Mouse (Mus musculus) forebrain, postnatal 0 days (tissue): ENCODE results near the gene Eif3d. TPM values are rescaled to one million over a fixed set of nuclear protein-coding genes. Genes with fewer than 3 reads are reported as not detected.
A peak's percentile ranks its signal among the peaks of the same experiment; 100 is the strongest.

Experiments
- ATAC-seq: fragments of 200-750 bp; cut with Nextera tagmentation; 2 replicates; pipeline ENCODE4 v1.8.0; 2017; ENCODE audit warnings: mild to moderate bottlenecking, moderate library complexity
- DNase-seq: peaks from one replicate; pipeline ENCODE4 v3.0.0-alpha.2; 2015
- H3K27ac ChIP-seq: fragments of 300-500 bp; sonication (generic); 2 replicates; pipeline ENCODE4 v1.5.1; 2014; ENCODE audit warnings: low read depth, mild to moderate bottlenecking, antibody characterized with exemption, low read length, moderate library complexity, mixed read lengths
- H3K27me3 ChIP-seq: fragments of 300-500 bp; sonication (generic); 2 replicates; pipeline ENCODE4 v1.6.1; 2014; ENCODE audit warnings: mild to moderate bottlenecking, low read length, mixed read lengths; ENCODE audit not compliant: insufficient read depth
- H3K36me3 ChIP-seq: fragments of 300-500 bp; sonication (generic); 2 replicates; pipeline ENCODE4 v1.6.1; 2014; ENCODE audit warnings: mild to moderate bottlenecking, moderate library complexity; ENCODE audit not compliant: insufficient read depth
- H3K4me1 ChIP-seq: fragments of 300-500 bp; sonication (generic); 2 replicates; pipeline ENCODE4 v1.6.1; 2014; ENCODE audit warnings: antibody characterized with exemption; ENCODE audit not compliant: insufficient read depth
- H3K4me2 ChIP-seq: fragments of 300-500 bp; sonication (generic); 2 replicates; pipeline ENCODE4 v1.6.1; 2014; ENCODE audit warnings: low read depth, mild to moderate bottlenecking, moderate library complexity
- H3K4me3 ChIP-seq: fragments of 300-500 bp; sonication (generic); 2 replicates; pipeline ENCODE4 v1.5.1; 2014; ENCODE audit warnings: low read depth, low read length, mixed read lengths
- H3K9ac ChIP-seq: fragments of 300-500 bp; sonication (generic); 2 replicates; pipeline ENCODE4 v1.6.1; 2014; ENCODE audit warnings: mild to moderate bottlenecking
- H3K9me3 ChIP-seq: fragments of 300-500 bp; sonication (generic); 2 replicates; pipeline ENCODE4 v1.6.1; 2016; ENCODE audit warnings: low read length
- CTCF ChIP-seq: sonication (generic); IDR thresholded peaks from 2 replicates; pipeline ENCODE4 v1.5.1; 2016; ENCODE audit warnings: antibody characterized with exemption, control low read depth, low read depth
- WGBS: fragments of 180-500 bp; shearing (Covaris S2); extraction: QIAGEN DNeasy Blood & Tissue Kit; methylation state at CpG from one replicate; pipeline ENCODE4 v1.1.7; 2014; 5-methylcytosine and 5-hydroxymethylcytosine counted together
- polyA plus RNA-seq: library from polyadenylated mRNA; unstranded; fragments of >200 nt; fragmentation: Nextera tagmentation; extraction: Ambion mirVana; gene quantifications from 2 replicates; pipeline ENCODE4 v1.2.1, GENCODE M21; 2015
- total RNA-seq: library from RNA; depleted of rRNA; stranded (reverse); fragments of >200 nt; gene quantifications from 2 replicates; pipeline ENCODE4 v1.2.3, GENCODE M21; 2014

The Eif3d gene
- total and polyA plus RNA-seq, 2 experiments from 2014 or later, result 165 to 167 TPM

DNA sequence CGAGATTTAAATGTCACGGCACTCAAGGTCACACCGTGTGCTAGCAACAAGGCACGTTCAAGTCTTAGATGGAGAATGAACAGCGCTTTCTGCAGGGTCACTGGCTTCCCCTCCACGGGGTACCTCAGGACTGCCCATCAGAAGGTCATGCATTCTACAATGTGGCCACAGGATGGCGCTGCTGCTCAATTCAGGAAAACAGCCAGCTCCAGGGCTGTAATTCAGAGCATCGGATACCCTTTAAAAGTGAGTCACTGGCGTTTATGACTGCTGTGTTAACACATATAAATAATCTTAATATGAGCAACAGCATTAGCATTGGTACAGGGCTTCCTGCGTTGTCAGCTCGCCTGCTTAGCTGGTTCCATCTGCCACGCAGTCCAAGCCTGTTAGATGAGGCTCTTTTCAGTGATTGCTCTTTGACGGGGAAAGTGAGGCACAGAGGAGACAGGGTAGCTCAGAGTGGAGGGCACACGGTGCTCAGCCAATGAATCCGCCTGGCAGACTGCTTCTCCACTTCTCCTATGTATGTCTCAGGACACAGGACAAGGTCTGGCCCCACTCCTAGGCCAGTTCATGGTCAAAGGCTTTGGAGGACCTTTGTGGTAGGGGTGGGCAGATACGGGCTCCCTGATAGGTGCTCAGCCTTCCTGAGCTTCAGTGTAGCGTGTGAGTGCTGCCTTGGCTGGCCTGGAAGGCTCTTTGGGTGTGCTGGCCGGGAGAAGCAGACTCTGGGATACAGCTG lies 11.8 kb upstream of the Eif3d start:
- 27% methylated on average over 18 of the region's 18 CpGs for WGBS
- no peak overlapping the region for H3K4me2 ChIP-seq
- ATAC-seq (peak; percentile 76), DNase-seq (peak; percentile 88)
- no peaks in the 10 kb centered on the region for H3K9me3 ChIP-seq
- H3K4me3 ChIP-seq, result no peak overlapping the region
- no peaks in the 10 kb centered on the region for H3K36me3 ChIP-seq
- no peak overlapping the region; the same call in 1 of the 2 replicates for H3K9ac ChIP-seq
- H3K27me3 ChIP-seq, result no peaks in the 10 kb centered on the region
- H3K27ac ChIP-seq, result no peak overlapping the region
- peak; percentile 97 for TF ChIP-seq CTCF
- H3K4me1 ChIP-seq, result no peaks in the 10 kb centered on the region

DNA sequence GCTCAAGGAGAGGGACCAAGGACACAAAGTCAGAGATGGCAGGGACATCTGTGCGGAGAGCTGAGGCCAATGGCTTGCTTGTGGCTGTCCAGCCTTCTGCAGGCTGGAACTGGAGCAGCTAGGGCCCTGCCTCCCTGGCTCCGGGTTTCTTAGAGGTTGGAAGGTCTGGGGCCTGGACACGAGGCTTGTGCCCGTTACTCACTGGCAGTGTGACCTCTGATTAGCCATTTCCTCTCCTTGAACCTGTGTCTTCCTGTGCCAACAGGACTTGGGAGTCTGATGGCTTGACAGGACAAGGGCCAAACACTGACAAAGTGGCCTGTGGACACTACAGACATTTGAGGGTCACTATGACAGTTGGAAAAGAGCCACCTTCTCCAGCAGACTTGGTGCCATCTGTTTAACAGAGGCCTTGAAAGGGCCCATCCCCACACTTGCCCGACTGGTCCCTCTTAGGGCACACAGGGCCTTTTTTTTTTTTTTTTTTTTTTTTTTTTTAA lies 10.6 kb upstream of the Eif3d start:
- Histone ChIP-seq H3K36me3 (no peaks in the 10 kb centered on the region), H3K9me3 (no peaks in the 10 kb centered on the region), H3K4me2 (no peak overlapping the region), H3K4me3 (no peak overlapping the region), H3K4me1 (no peaks in the 10 kb centered on the region), H3K9ac (no peak overlapping the region), H3K27me3 (no peaks in the 10 kb centered on the region), H3K27ac (no peak overlapping the region)
- no peak for DNase-seq
- no peak for TF ChIP-seq CTCF
- ATAC-seq, result no peak
- WGBS, result 67% methylated on average over 5 of the region's 5 CpGs

DNA sequence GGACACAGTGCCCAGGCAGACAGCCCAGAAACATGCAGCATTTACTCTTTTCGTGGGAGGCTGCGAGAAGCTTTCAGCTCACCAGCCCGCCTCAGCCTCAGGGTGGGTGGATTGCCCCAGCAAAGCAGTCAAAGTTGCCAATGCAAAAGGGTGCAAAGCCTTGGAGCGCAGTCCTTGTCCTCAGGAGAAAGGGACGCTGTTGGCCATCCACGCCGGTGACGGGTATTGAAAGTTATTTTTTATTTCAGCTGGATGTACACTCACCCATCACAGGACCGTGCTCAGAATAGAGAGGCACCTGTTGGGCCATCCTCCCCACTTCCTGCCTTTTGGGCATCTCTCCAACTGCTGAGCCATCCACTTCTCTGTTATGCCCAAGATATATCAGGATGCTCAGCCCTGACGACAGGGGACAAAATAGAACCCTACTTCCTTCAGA lies 8.8 kb upstream of the Eif3d start:
- 83% methylated on average over 10 of the region's 10 CpGs for WGBS
- Histone ChIP-seq H3K9me3 (no peaks in the 10 kb centered on the region), H3K4me3 (no peak overlapping the region), H3K9ac (no peak overlapping the region), H3K27me3 (no peaks in the 10 kb centered on the region), H3K4me2 (no peak overlapping the region), H3K4me1 (no peaks in the 10 kb centered on the region), H3K27ac (no peak overlapping the region), H3K36me3 (no peaks in the 10 kb centered on the region)
- no peak for TF ChIP-seq CTCF
- DNase-seq (no peak), ATAC-seq (no peak)

DNA sequence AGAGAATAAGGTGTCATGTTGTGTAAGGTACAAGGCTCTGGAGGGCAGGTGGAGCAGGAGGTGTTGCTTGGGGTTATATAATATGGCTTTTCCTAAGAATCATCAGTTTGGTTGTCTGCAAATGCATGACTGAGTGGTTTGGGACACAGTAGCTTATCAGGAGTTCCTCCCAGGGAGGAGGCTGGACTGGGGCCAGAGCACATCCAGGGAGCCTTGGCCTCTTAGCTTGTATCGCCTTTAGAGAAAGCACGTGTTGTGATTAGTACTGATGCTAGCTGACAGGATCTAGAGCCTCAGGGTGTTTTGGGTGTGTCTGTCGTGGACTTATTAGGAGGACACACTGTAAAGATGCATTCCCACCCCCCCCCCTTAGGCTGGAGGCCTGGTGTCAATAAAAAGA lies 7.0 kb upstream of the Eif3d start:
- DNase-seq (no peak), ATAC-seq (no peak)
- no peak for TF ChIP-seq CTCF
- Histone ChIP-seq H3K27ac (no peak overlapping the region), H3K27me3 (no peaks in the 10 kb centered on the region), H3K36me3 (no peaks in the 10 kb centered on the region), H3K9ac (no peak overlapping the region), H3K9me3 (no peaks in the 10 kb centered on the region), H3K4me2 (no peak overlapping the region), H3K4me1 (no peaks in the 10 kb centered on the region), H3K4me3 (no peak overlapping the region)
- WGBS, result 60% methylated on average over 3 of the region's 3 CpGs

DNA sequence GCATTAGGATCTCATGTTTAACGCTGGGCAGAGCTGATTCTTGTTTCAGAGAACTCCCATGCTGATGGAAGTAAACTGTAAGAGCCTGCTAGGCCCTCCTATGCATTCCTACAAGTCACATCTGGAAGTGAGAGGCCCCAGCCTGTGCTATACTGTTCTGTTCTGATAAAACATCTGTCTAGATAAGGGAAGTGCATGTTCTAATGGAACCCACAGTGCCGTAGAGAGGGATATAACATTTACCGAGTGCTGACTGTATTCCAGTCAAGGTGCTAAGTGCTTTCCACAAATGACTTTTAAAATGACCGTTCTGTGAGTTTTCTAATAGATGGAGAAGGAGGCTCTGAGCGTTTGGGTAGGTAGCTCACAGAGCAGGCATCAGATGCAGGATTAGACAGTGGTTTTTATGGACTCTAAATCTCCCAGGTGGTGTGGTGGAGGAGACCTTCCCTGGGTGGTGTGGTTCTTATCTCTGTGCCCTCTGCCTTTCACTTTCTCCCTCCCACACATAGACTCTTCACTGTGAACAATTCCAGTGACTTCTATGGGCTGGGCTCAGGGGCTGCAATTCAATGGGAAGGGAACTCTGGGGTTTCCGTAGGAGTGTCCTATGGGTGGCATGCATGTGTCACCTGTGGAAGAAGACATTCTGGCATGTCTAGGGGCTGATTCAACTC lies 3.7 kb upstream of the Eif3d start:
- Histone ChIP-seq H3K4me2 (no peak overlapping the region), H3K36me3 (no peaks in the 10 kb centered on the region), H3K4me1 (peaks cover 6% of the 10 kb centered on the region), H3K9me3 (no peaks in the 10 kb centered on the region), H3K9ac (no peak overlapping the region), H3K27ac (no peak overlapping the region), H3K27me3 (no peaks in the 10 kb centered on the region), H3K4me3 (no peak overlapping the region)
- no peak for TF ChIP-seq CTCF
- DNase-seq (no peak), ATAC-seq (no peak)
- WGBS, result 70% methylated on average over 6 of the region's 6 CpGs

DNA sequence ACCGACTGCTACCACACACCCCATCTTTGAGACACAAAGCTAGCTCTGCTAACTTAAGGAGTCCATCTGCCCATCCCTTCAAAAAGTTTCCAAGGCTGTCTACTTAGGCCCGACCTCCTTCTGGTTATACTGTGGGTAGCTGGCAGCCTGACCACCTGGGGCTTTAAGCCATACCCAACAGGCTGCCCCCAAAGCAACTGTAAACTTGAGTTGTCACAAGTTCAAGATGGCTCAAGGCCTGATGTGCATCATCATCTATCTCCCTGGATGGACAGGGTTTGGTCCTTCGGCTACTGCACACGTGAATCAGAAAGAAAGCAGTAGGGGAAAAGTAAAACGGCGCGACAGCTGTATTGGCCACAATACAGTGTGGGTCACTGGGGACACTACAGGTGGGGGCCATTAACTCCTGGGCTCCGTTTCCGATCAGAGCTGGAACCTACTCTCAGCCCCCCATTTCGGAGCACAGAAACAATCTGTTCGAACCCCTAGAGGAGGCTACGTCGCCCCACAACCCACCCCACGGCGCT lies 608 bp downstream of the Eif3d start:
- Histone ChIP-seq H3K4me2 (peak overlapping the region; percentile 74), H3K27me3 (no peaks in the 10 kb centered on the region), H3K27ac (peak overlapping the region; percentile 98), H3K9ac (peak overlapping the region; percentile 95), H3K4me3 (peak overlapping the region; percentile 79), H3K4me1 (peaks cover 9% of the 10 kb centered on the region), H3K36me3 (peaks cover 34% of the 10 kb centered on the region), H3K9me3 (no peaks in the 10 kb centered on the region)
- ATAC-seq (no peak), DNase-seq (no peak)
- 2% methylated on average over 15 of the region's 15 CpGs for WGBS
- no peak for TF ChIP-seq CTCF

DNA sequence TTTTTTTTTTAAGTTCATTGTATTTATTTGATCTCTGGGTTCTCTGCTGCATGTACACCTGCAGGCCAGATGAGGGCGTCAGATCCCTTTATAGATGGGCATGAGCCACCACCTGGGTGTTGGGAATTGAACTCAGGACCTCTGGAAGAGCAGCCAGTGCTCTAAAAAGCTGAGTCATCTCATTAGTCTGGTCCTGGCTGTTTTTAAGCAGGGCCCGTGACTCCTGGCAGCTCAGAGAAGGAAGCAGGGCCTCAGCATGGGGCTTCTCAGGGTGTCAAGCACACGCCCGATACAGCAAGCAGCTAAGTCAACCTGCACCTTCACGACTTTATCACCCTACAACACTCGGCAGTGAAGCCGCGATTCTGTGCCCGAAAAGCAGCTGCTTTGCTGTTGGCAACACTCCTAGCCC lies 5.5 kb downstream of the Eif3d start:
- WGBS, result 84% methylated on average over 9 of the region's 9 CpGs
- Histone ChIP-seq H3K9me3 (no peaks in the 10 kb centered on the region), H3K27ac (no peak overlapping the region), H3K36me3 (peaks cover 83% of the 10 kb centered on the region), H3K4me3 (no peak overlapping the region), H3K27me3 (no peaks in the 10 kb centered on the region), H3K4me1 (peaks cover 9% of the 10 kb centered on the region), H3K4me2 (no peak overlapping the region), H3K9ac (no peak overlapping the region)
- DNase-seq, result no peak
- TF ChIP-seq CTCF, result no peak; the same call in 1 of the 2 replicates
- ATAC-seq, result no peak
